ENCODE assay signal across 17 mouse cellular contexts in genomic region chr11:71908616-71909015, GRCm38 (mm10).
DNase-seq lines count a peak whose midpoint lies in the region; ATAC-seq and TF ChIP-seq lines count a peak whose summit lies in the region.
"Had no signal": no experiment of that assay in that cellular context is flagged by ENCODE, and none has a peak within 500 bp of the region (broad histone marks: within the 10 kb centered on the region; RNA-seq: fewer than 3 reads in every experiment).

No protein-coding gene starts in this region.

- H3K9me3 ChIP-seq in hindbrain, embryonic 11.5 days (ENCODE audit: control insufficient read depth, low read length), result no peaks in the 10 kb centered on the region
- H3K9me3 ChIP-seq in hindbrain, postnatal 0 days (ENCODE audit: low read length), result no peaks in the 10 kb centered on the region
- no peaks in the 10 kb centered on the region for H3K9me3 ChIP-seq in embryonic facial prominence, embryonic 14.5 days (ENCODE audit: control insufficient read depth, low read length)
- no peaks in the 10 kb centered on the region for H3K9me3 ChIP-seq in forebrain, embryonic 15.5 days
- H3K9me3 ChIP-seq: embryonic facial prominence, embryonic 13.5 days; hindbrain, embryonic 10.5 days; lung, embryonic 15.5 days had no signal

- no peak overlapping the region for H3K4me3 ChIP-seq in hindbrain, embryonic 11.5 days (ENCODE audit: low read depth, low read length)
- H3K4me3 ChIP-seq in hindbrain, postnatal 0 days (ENCODE audit: low read length), result no peak overlapping the region
- no peak overlapping the region for H3K4me3 ChIP-seq in embryonic facial prominence, embryonic 14.5 days (ENCODE audit: low read depth, low read length)
- no peak overlapping the region for H3K4me3 ChIP-seq in forebrain, embryonic 15.5 days
- H3K4me3 ChIP-seq: embryonic facial prominence, embryonic 13.5 days; hindbrain, embryonic 10.5 days; lung, embryonic 15.5 days had no signal

- no peaks in the 10 kb centered on the region for H3K27me3 ChIP-seq in hindbrain, embryonic 11.5 days (ENCODE audit: control insufficient read depth, insufficient read depth, low read length)
- no peaks in the 10 kb centered on the region for H3K27me3 ChIP-seq in hindbrain, postnatal 0 days (ENCODE audit: insufficient read depth, low read length)
- no peaks in the 10 kb centered on the region for H3K27me3 ChIP-seq in embryonic facial prominence, embryonic 14.5 days (replicated peaks; ENCODE audit: control insufficient read depth, insufficient read depth, low read length)
- H3K27me3 ChIP-seq in forebrain, embryonic 15.5 days, result no peaks in the 10 kb centered on the region
- H3K27me3 ChIP-seq: embryonic facial prominence, embryonic 13.5 days; lung, embryonic 15.5 days had no signal

- WGBS in hindbrain, embryonic 11.5 days, result 39% methylated on average over 7 of the region's 7 CpGs
- 40% methylated on average over 7 of the region's 7 CpGs for WGBS in hindbrain, postnatal 0 days
- WGBS in embryonic facial prominence, embryonic 14.5 days, result 33% methylated on average over 7 of the region's 7 CpGs
- WGBS in forebrain, embryonic 15.5 days, result 24% methylated on average over 7 of the region's 7 CpGs

- H3K36me3 ChIP-seq in hindbrain, embryonic 11.5 days (ENCODE audit: control insufficient read depth, insufficient read depth, low read length), result no peaks in the 10 kb centered on the region
- no peaks in the 10 kb centered on the region for H3K36me3 ChIP-seq in hindbrain, postnatal 0 days (ENCODE audit: insufficient read depth, low read length)
- H3K36me3 ChIP-seq in embryonic facial prominence, embryonic 14.5 days (ENCODE audit: control insufficient read depth, insufficient read depth, low read length), result no peaks in the 10 kb centered on the region
- H3K36me3 ChIP-seq in forebrain, embryonic 15.5 days, result no peaks in the 10 kb centered on the region
- H3K36me3 ChIP-seq: embryonic facial prominence, embryonic 13.5 days; G1E; hindbrain, embryonic 10.5 days; lung, embryonic 15.5 days had no signal

- H3K4me2 ChIP-seq in hindbrain, embryonic 11.5 days (replicated peaks; ENCODE audit: low read depth, low read length), result no peak overlapping the region
- no peak overlapping the region for H3K4me2 ChIP-seq in hindbrain, postnatal 0 days (ENCODE audit: low read depth, low read length)
- H3K4me2 ChIP-seq in embryonic facial prominence, embryonic 14.5 days (ENCODE audit: low read depth, low read length), result no peak overlapping the region
- no peak overlapping the region for H3K4me2 ChIP-seq in forebrain, embryonic 15.5 days (replicated peaks)
- H3K4me2 ChIP-seq: embryonic facial prominence, embryonic 13.5 days; lung, embryonic 15.5 days had no signal

- ATAC-seq in hindbrain, embryonic 11.5 days (ENCODE audit: low FRiP score), result no peak
- ATAC-seq in hindbrain, postnatal 0 days, result no peak
- no peak for ATAC-seq in embryonic facial prominence, embryonic 14.5 days (ENCODE audit: low read depth)
- ATAC-seq in forebrain, embryonic 15.5 days (replicated peaks), result no peak

- no peak overlapping the region for H3K27ac ChIP-seq in hindbrain, embryonic 11.5 days (ENCODE audit: low read depth, low read length)
- no peak overlapping the region for H3K27ac ChIP-seq in hindbrain, postnatal 0 days
- H3K27ac ChIP-seq in embryonic facial prominence, embryonic 14.5 days (replicated peaks; ENCODE audit: low read depth, low read length), result no peak overlapping the region
- H3K27ac ChIP-seq in forebrain, embryonic 15.5 days (replicated peaks), result no peak overlapping the region
- H3K27ac ChIP-seq: embryonic facial prominence, embryonic 13.5 days; hindbrain, embryonic 10.5 days; lung, embryonic 15.5 days had no signal

- peak; percentile 9 for DNase-seq in hindbrain, embryonic 11.5 days (ENCODE audit: low spot score)
- DNase-seq in hindbrain, postnatal 0 days (ENCODE audit: low spot score), result no peak
- DNase-seq in ES-CJ7 (ENCODE audit: low read depth, low spot score) (peak; percentile 13), WW6 (ENCODE audit: low read depth, low spot score) (peak; percentile 9)
- peak; percentile 29 for DNase-seq in embryonic facial prominence, embryonic 14.5 days (ENCODE audit: low spot score)
- no peak for DNase-seq in urinary bladder, postnatal 4 days (ENCODE audit: low spot score in 2 of 2)
- no peak for DNase-seq in T-cell, adult 2 months (ENCODE audit: low spot score)
- DNase-seq: B cell, adult 2 months; cerebellum, adult 9-11 months; heart, adult 11 months; midbrain, embryonic 14.5 days; right cerebral cortex, postnatal 14 days had no signal

- TF ChIP-seq CTCF in hindbrain, postnatal 0 days (IDR thresholded peaks at IDR 0.05; ENCODE audit: low read depth), result no peak

- H3K9ac ChIP-seq in hindbrain, embryonic 11.5 days (ENCODE audit: low read depth, low read length), result no peak overlapping the region
- H3K9ac ChIP-seq in hindbrain, postnatal 0 days (replicated peaks; ENCODE audit: low read length), result no peak overlapping the region
- H3K9ac ChIP-seq in embryonic facial prominence, embryonic 14.5 days (ENCODE audit: low read depth, low read length), result no peak overlapping the region
- H3K9ac ChIP-seq in forebrain, embryonic 15.5 days (replicated peaks), result no peak overlapping the region
- H3K9ac ChIP-seq: embryonic facial prominence, embryonic 13.5 days; lung, embryonic 15.5 days had no signal

- H3K4me1 ChIP-seq in hindbrain, embryonic 11.5 days (replicated peaks; ENCODE audit: control insufficient read depth, insufficient read depth, low read length), result no peaks in the 10 kb centered on the region
- no peaks in the 10 kb centered on the region for H3K4me1 ChIP-seq in hindbrain, postnatal 0 days (ENCODE audit: insufficient read depth, low read length)
- no peaks in the 10 kb centered on the region for H3K4me1 ChIP-seq in embryonic facial prominence, embryonic 14.5 days (ENCODE audit: control insufficient read depth, insufficient read depth, low read length)
- no peaks in the 10 kb centered on the region for H3K4me1 ChIP-seq in forebrain, embryonic 15.5 days
- H3K4me1 ChIP-seq: embryonic facial prominence, embryonic 13.5 days; hindbrain, embryonic 10.5 days; lung, embryonic 15.5 days had no signal

Comparison
In these comparisons a context has a peak if more than half of its experiments do, and no peak if none do; other contexts are left out.
1. DNase-seq: peak in hindbrain, embryonic 11.5 days (single experiment), ES-CJ7 (single experiment), WW6 (single experiment) and embryonic facial prominence, embryonic 14.5 days (single experiment); none in hindbrain, postnatal 0 days (single experiment), urinary bladder, postnatal 4 days (0 of 2) and T-cell, adult 2 months (single experiment).